Mouse (Mus musculus) liver, embryonic 14.5 days (tissue): ENCODE measurements around the gene Kirrel3. TPM values are rescaled to one million over a fixed set of nuclear protein-coding genes. Genes with fewer than 3 reads are reported as not detected.

Source experiments
- ATAC-seq: fragments of 200-750 bp; cut with Nextera tagmentation; 2 replicates; pipeline ENCODE4 v1.8.0; 2017; ENCODE audit warnings: moderate number of reproducible peaks, mild to moderate bottlenecking, moderate library complexity; ENCODE audit not compliant: insufficient read depth
- DNase-seq, 3 experiments: peaks; one replicate each; pipeline ENCODE4 v3.0.0-alpha.2; 2012 to 2013; ENCODE audit warnings: low read depth in 3 of 3, low spot score in 3 of 3
- H3K27ac ChIP-seq: fragments of 300-500 bp; sonication (generic); 2 replicates; pipeline ENCODE4 v1.5.1; 2014; ENCODE audit warnings: moderate library complexity, mild to moderate bottlenecking, control low read depth, inconsistent platforms
- H3K27me3 ChIP-seq: fragments of 300-500 bp; sonication (generic); 2 replicates; pipeline ENCODE4 v1.6.1; 2014; ENCODE audit warnings: mild to moderate bottlenecking, low read length, moderate library complexity; ENCODE audit not compliant: control insufficient read depth, insufficient read depth
- H3K36me3 ChIP-seq: fragments of 300-500 bp; sonication (generic); replicated peaks from 2 replicates; pipeline ENCODE4 v1.6.1; 2014; ENCODE audit warnings: low read depth; ENCODE audit not compliant: control insufficient read depth, insufficient read depth
- H3K4me1 ChIP-seq, 2 experiments: fragments of 200-500 bp in 1 of 2; fragments of 300-500 bp in 1 of 2; sonication (generic) in 1 of 2; replicated peaks; 2 replicates each; pipeline ENCODE4 v1.6.1; 2012 to 2014; ENCODE audit warnings: antibody characterized with exemption in 1 of 2, inconsistent platforms in 1 of 2, low read length in 1 of 2; ENCODE audit not compliant: control insufficient read depth in 2 of 2, insufficient read depth in 2 of 2
- H3K4me2 ChIP-seq: fragments of 300-500 bp; sonication (generic); 2 replicates; pipeline ENCODE4 v1.6.1; 2014; ENCODE audit warnings: low read depth, mild to moderate bottlenecking, control low read depth, moderate library complexity
- H3K4me3 ChIP-seq, 2 experiments: fragments of 200-500 bp in 1 of 2; fragments of 300-500 bp in 1 of 2; sonication (generic) in 1 of 2; 2 replicates each; pipeline ENCODE4 v1.5.1; 2012 to 2014; ENCODE audit warnings: low read depth in 2 of 2, low read length in 2 of 2, mild to moderate bottlenecking in 2 of 2, control low read depth in 1 of 2, inconsistent platforms in 1 of 2, moderate library complexity in 1 of 2; ENCODE audit not compliant: insufficient read depth in 1 of 2
- H3K9ac ChIP-seq: fragments of 300-500 bp; sonication (generic); replicated peaks from 2 replicates; pipeline ENCODE4 v1.6.1; 2014; ENCODE audit warnings: mild to moderate bottlenecking, control low read depth, moderate library complexity
- H3K9me3 ChIP-seq: fragments of 300-500 bp; sonication (generic); 2 replicates; pipeline ENCODE4 v1.6.1; 2016; ENCODE audit warnings: low read length, mixed read lengths; ENCODE audit not compliant: control insufficient read depth
- CTCF ChIP-seq: IDR thresholded peaks from 2 replicates; pipeline ENCODE4 v1.5.1; 2016; ENCODE audit warnings: antibody characterized with exemption, low read depth, control low read depth
- EP300 ChIP-seq: IDR thresholded peaks from 2 replicates; pipeline ENCODE4 v1.6.1; 2016; ENCODE audit warnings: antibody characterized with exemption, low read depth
- WGBS: fragments of 180-500 bp; shearing (Covaris S2); extraction: QIAGEN DNeasy Blood & Tissue Kit; methylation state at CpG from one replicate; pipeline ENCODE4 v1.1.7; 2014; ENCODE audit not compliant: insufficient replicate concordance; 5-methylcytosine and 5-hydroxymethylcytosine counted together
- polyA plus RNA-seq, 2 experiments: library from polyadenylated mRNA; depleted of rRNA in 1 of 2; stranded (reverse) in 1 of 2; unstranded in 1 of 2; fragments of >200 nt; fragmentation: Nextera tagmentation in 1 of 2; extraction: Ambion mirVana in 1 of 2; gene quantifications; 2 replicates each; pipeline versions ENCODE4 v1.2.1 to v1.2.3; 2012 to 2014

Kirrel3 gene
- polyA plus RNA-seq, 2 experiments = 0.08 TPM; not detected in 1

DNA sequence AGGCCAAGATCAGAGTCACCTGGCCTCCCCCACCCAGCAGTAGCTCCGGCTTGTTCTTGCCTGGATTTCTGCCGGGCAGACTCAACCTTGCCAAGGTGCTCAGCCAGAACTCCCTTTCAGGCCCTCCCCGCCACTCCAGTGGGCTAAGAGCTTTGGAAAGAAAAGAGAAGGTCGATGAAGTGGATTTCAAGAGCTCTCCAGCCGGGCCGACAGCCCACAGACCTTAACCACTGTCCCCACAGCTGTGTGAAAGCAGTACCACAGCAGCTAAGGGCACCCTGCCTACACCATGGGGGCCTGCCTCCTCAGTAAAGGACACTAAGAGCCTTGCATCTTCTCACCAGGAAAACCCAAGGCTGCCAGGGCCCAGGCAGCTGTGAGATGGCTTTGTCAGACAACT, 389.5 kb downstream of the Kirrel3 start:
- DNase-seq = no peak
- no peak overlapping the region for H3K9ac ChIP-seq
- no peak for TF ChIP-seq EP300
- no peak for TF ChIP-seq CTCF
- no peak overlapping the region for H3K4me3 ChIP-seq
- H3K27ac ChIP-seq = no peak overlapping the region
- ATAC-seq = no peak
- no peaks in the 10 kb centered on the region for H3K9me3 ChIP-seq
- H3K4me2 ChIP-seq = no peak overlapping the region
- 51% methylated on average over 6 of the region's 6 CpGs for WGBS
- no peaks in the 10 kb centered on the region for H3K4me1 ChIP-seq
- no peaks in the 10 kb centered on the region for H3K36me3 ChIP-seq
- H3K27me3 ChIP-seq = no peaks in the 10 kb centered on the region

DNA sequence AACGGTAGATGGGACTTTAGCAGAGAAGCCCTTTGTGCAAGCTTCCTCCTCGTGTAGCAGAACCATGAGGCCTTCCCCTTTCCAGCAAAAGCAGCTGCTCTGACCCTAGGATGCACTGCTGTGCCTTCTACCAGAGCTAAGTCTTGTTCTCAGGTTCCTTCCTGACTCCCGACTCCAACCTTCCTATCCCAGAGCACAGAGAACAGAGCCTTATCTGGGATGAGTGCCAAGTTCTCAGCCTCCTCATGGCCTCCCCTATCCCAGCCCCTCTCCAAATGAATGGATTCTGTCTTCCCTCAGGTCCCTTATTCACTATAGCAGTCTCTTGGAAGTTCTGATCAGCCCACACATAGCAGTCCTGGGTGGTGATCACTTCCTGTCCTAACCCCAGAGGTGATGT, 391.5 kb downstream of the Kirrel3 start:
- ATAC-seq (no peak), DNase-seq (no peak)
- Histone ChIP-seq H3K9ac (no peak overlapping the region), H3K4me2 (no peak overlapping the region), H3K9me3 (no peaks in the 10 kb centered on the region), H3K27me3 (no peaks in the 10 kb centered on the region), H3K36me3 (no peaks in the 10 kb centered on the region), H3K27ac (no peak overlapping the region), H3K4me3 (no peak overlapping the region), H3K4me1 (no peaks in the 10 kb centered on the region)
- TF ChIP-seq CTCF (no peak), EP300 (no peak)
- 35% methylated on average over 3 of the region's 3 CpGs for WGBS

DNA sequence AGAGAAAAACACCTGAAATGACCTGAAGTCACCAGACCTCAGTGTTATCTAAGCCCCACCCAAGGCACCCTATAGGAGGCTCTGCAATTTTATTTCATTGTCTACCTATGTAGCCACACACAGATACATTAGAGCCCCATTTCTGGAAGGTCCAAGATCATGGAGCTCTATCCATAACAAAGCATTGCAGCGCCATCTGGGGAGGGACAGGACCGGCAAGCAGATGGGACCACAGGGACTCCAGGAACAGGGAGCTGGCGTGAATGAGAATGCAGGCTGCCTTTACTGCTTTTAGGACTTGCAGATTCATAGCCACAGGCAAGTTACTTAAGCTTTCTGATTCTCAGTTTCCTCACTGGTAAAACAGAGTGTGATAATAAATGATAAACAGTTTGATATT, 392.1 kb downstream of the Kirrel3 start:
- ATAC-seq = no peak
- Histone ChIP-seq H3K4me2 (no peak overlapping the region), H3K4me1 (no peaks in the 10 kb centered on the region), H3K9me3 (no peaks in the 10 kb centered on the region), H3K27me3 (no peaks in the 10 kb centered on the region), H3K36me3 (no peaks in the 10 kb centered on the region), H3K9ac (no peak overlapping the region), H3K27ac (no peak overlapping the region), H3K4me3 (no peak overlapping the region)
- no peak for TF ChIP-seq CTCF
- TF ChIP-seq EP300 = no peak
- DNase-seq = no peak
- 43% methylated on average over 3 of the region's 3 CpGs for WGBS

DNA sequence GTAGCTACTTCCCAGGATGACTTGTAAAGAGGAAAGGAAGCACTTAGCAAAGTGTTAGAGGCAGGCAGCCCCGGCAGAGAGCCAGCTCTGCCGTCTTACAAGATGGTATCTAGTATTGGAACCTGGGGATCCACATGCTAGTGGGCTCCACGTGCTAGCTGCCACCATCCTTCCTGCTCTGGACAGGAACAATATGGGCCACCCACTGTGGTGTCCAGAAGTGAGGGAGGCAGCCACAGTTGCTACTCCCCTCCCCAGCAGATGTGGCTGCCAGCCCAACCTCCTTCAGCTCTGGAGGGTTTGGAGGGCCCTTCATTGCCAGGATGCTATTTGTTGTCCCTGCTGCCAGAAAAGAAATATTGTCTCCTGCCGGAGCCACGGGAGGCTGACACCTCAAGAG, 396.1 kb downstream of the Kirrel3 start:
- H3K4me2 ChIP-seq = no peak overlapping the region
- ATAC-seq (no peak), DNase-seq (no peak)
- H3K27me3 ChIP-seq = no peaks in the 10 kb centered on the region
- H3K27ac ChIP-seq = no peak overlapping the region
- no peaks in the 10 kb centered on the region for H3K9me3 ChIP-seq
- TF ChIP-seq CTCF (no peak), EP300 (no peak)
- H3K4me3 ChIP-seq = no peak overlapping the region
- no peak overlapping the region for H3K9ac ChIP-seq
- no peaks in the 10 kb centered on the region for H3K36me3 ChIP-seq
- 13% methylated on average over 5 of the region's 5 CpGs for WGBS
- H3K4me1 ChIP-seq = no peaks in the 10 kb centered on the region

DNA sequence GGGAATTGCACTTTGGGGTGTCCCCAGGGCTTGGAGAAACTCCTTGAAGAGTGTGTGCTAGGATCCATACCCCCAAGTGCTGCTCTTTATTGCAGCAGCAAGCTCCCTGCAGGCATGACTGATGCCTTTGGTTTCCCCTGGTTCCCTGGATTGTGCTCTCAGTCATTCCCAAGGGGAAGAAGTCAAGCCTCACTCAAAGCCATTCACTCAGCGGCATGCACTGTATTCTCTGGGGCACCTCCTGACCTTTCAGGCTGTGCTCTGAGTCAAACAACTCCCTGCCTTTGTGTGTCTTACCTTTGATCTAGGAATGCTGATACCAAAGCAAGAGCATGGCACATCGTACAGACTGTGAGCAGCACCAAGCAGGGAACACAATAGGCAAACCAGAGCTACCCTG, 396.5 kb downstream of the Kirrel3 start:
- no peak overlapping the region for H3K27ac ChIP-seq
- H3K4me2 ChIP-seq = no peak overlapping the region
- DNase-seq (no peak), ATAC-seq (no peak)
- no peak overlapping the region for H3K9ac ChIP-seq
- no peak overlapping the region for H3K4me3 ChIP-seq
- WGBS = 22% methylated on average over 2 of the region's 2 CpGs
- H3K9me3 ChIP-seq = no peaks in the 10 kb centered on the region
- no peaks in the 10 kb centered on the region for H3K27me3 ChIP-seq
- no peaks in the 10 kb centered on the region for H3K4me1 ChIP-seq
- no peaks in the 10 kb centered on the region for H3K36me3 ChIP-seq
- no peak for TF ChIP-seq CTCF
